Mouse (Mus musculus): ENCODE results near the gene 4930438A08Rik. TPM values are rescaled to one million over a fixed set of nuclear protein-coding genes. Genes with fewer than 3 reads are reported as not detected.
"Not testable (repeated sequence)": the region's sequence is repeated elsewhere in the genome, so short reads cannot be mapped to it uniquely, and the experiment has no call there.

The 4930438A08Rik gene
- total and polyA plus RNA-seq, 3 experiments, result 0.05 TPM; not detected in 2

GRCm38 (mm10) chr11:58297396-58297795 is 22.8 kb downstream of the 4930438A08Rik start:
- Histone ChIP-seq H3K4me1 (ENCODE audit: insufficient read depth, low read depth, low read length) (peaks cover 11% of the 10 kb centered on the region), H3K4me3 (ENCODE audit: low read depth, low read length) (no peak overlapping the region), H3K36me3 (replicated peaks) (no peaks in the 10 kb centered on the region), H3K9me3 (replicated peaks) (no peaks in the 10 kb centered on the region), H3K27me3 (ENCODE audit: insufficient read depth, low read length) (peaks cover 12% of the 10 kb centered on the region)
- ATAC-seq (ENCODE audit: extremely low read depth, insufficient number of reproducible peaks, low FRiP score, poor library complexity, severe bottlenecking) (no peak), DNase-seq (ENCODE audit: low spot score) (no peak)
- TF ChIP-seq TAL1 (conservative IDR thresholded peaks at IDR 0.05; ENCODE audit: low read depth, low read length), result no peak
- no peak for TF ChIP-seq GATA1 (IDR thresholded peaks at IDR 0.05; ENCODE audit: borderline replicate concordance, low read length)
- no peak for TF ChIP-seq GATA2 (IDR thresholded peaks at IDR 0.05; ENCODE audit: borderline replicate concordance, low read depth, low read length)
- TF ChIP-seq CTCF (IDR thresholded peaks at IDR 0.05; ENCODE audit: low read depth, low read length), result no peak
- TF ChIP-seq POLR2AphosphoS5 (IDR thresholded peaks at IDR 0.05; ENCODE audit: insufficient replicate concordance, low read depth, low read length), result no peak

GRCm38 (mm10) chr11:58301057-58301456 is 26.5 kb downstream of the 4930438A08Rik start:
- DNase-seq (ENCODE audit: low spot score), result no peak
- peak overlapping the region; percentile 57; the same call in 1 of the 2 replicates for H3K4me3 ChIP-seq (ENCODE audit: low read depth, low read length)
- H3K27me3 ChIP-seq (ENCODE audit: insufficient read depth, low read length), result peaks cover 6% of the 10 kb centered on the region; the same call in 1 of the 2 replicates
- TF ChIP-seq POLR2AphosphoS5 (IDR thresholded peaks at IDR 0.05; ENCODE audit: insufficient replicate concordance, low read depth, low read length) (no peak), TAL1 (conservative IDR thresholded peaks at IDR 0.05; ENCODE audit: low read depth, low read length) (no peak), GATA2 (IDR thresholded peaks at IDR 0.05; ENCODE audit: borderline replicate concordance, low read depth, low read length) (no peak)
- peaks cover 21% of the 10 kb centered on the region for H3K4me1 ChIP-seq (ENCODE audit: insufficient read depth, low read depth, low read length)
- no peaks in the 10 kb centered on the region for H3K9me3 ChIP-seq (replicated peaks)
- no peaks in the 10 kb centered on the region for H3K36me3 ChIP-seq (replicated peaks)
- no peak for ATAC-seq (ENCODE audit: extremely low read depth, insufficient number of reproducible peaks, low FRiP score, poor library complexity, severe bottlenecking)

- TF ChIP-seq GATA1 (IDR thresholded peaks at IDR 0.05; ENCODE audit: borderline replicate concordance, low read length), result no peak
- 0 out of 2 replicates have a peak, but pooled peaks have one; percentile 18 for TF ChIP-seq CTCF (IDR thresholded peaks at IDR 0.05; ENCODE audit: low read depth, low read length)
- peak overlapping the region; percentile 74 for H3K4me3 ChIP-seq (ENCODE audit: low read depth, low read length)
- ATAC-seq (ENCODE audit: extremely low read depth, insufficient number of reproducible peaks, low FRiP score, poor library complexity, severe bottlenecking) (peak; percentile 59), DNase-seq (ENCODE audit: low spot score) (peak; percentile 58)
- peaks cover 30% of the 10 kb centered on the region for H3K4me1 ChIP-seq (ENCODE audit: insufficient read depth, low read depth, low read length)
- H3K36me3 ChIP-seq (replicated peaks), result no peaks in the 10 kb centered on the region
- H3K27me3 ChIP-seq (ENCODE audit: insufficient read depth, low read length), result peaks cover 6% of the 10 kb centered on the region; the same call in 1 of the 2 replicates
- H3K9me3 ChIP-seq (replicated peaks), result no peaks in the 10 kb centered on the region
Measured at GRCm38 (mm10) chr11:58301837-58302754, 27.5 kb downstream of the 4930438A08Rik start.

GRCm38 (mm10) chr11:58302774-58303445 is 28.3 kb downstream of the 4930438A08Rik start:
- no peak for ATAC-seq (ENCODE audit: extremely low read depth, insufficient number of reproducible peaks, low FRiP score, poor library complexity, severe bottlenecking)
- Histone ChIP-seq H3K9me3 (replicated peaks) (no peaks in the 10 kb centered on the region), H3K27me3 (ENCODE audit: insufficient read depth, low read length) (peaks cover under 1% of the 10 kb centered on the region; the same call in 1 of the 2 replicates), H3K36me3 (replicated peaks) (peaks cover 3% of the 10 kb centered on the region), H3K4me3 (ENCODE audit: low read depth, low read length) (peak overlapping the region; percentile 74), H3K4me1 (ENCODE audit: insufficient read depth, low read depth, low read length) (peaks cover 38% of the 10 kb centered on the region)
- DNase-seq (ENCODE audit: low spot score), result no peak
- TF ChIP-seq TAL1 (conservative IDR thresholded peaks at IDR 0.05; ENCODE audit: low read depth, low read length) (no peak), POLR2AphosphoS5 (IDR thresholded peaks at IDR 0.05; ENCODE audit: insufficient replicate concordance, low read depth, low read length) (no peak), CTCF (IDR thresholded peaks at IDR 0.05; ENCODE audit: low read depth, low read length) (no peak), GATA2 (IDR thresholded peaks at IDR 0.05; ENCODE audit: borderline replicate concordance, low read depth, low read length) (no peak), GATA1 (IDR thresholded peaks at IDR 0.05; ENCODE audit: borderline replicate concordance, low read length) (no peak)

- ATAC-seq (ENCODE audit: extremely low read depth, insufficient number of reproducible peaks, low FRiP score, poor library complexity, severe bottlenecking) (no peak), DNase-seq (ENCODE audit: low spot score) (no peak)
- H3K36me3 ChIP-seq (replicated peaks), result peaks cover 10% of the 10 kb centered on the region
- no peak overlapping the region; the same call in 1 of the 2 replicates for H3K4me3 ChIP-seq (ENCODE audit: low read depth, low read length)
- H3K27me3 ChIP-seq (ENCODE audit: insufficient read depth, low read length), result no peaks in the 10 kb centered on the region
- TF ChIP-seq TAL1 (conservative IDR thresholded peaks at IDR 0.05; ENCODE audit: low read depth, low read length), result no peak
- no peak for TF ChIP-seq GATA2 (IDR thresholded peaks at IDR 0.05; ENCODE audit: borderline replicate concordance, low read depth, low read length)
- TF ChIP-seq GATA1 (IDR thresholded peaks at IDR 0.05; ENCODE audit: borderline replicate concordance, low read length), result no peak
- TF ChIP-seq POLR2AphosphoS5 (IDR thresholded peaks at IDR 0.05; ENCODE audit: insufficient replicate concordance, low read depth, low read length), result no peak
- TF ChIP-seq CTCF (IDR thresholded peaks at IDR 0.05; ENCODE audit: low read depth, low read length), result no peak
- no peaks in the 10 kb centered on the region for H3K9me3 ChIP-seq (replicated peaks)
- H3K4me1 ChIP-seq (ENCODE audit: insufficient read depth, low read depth, low read length), result peaks cover 41% of the 10 kb centered on the region
Measured at GRCm38 (mm10) chr11:58303594-58303993, 29.0 kb downstream of the 4930438A08Rik start.

GRCm38 (mm10) chr11:58305299-58305698 is 30.7 kb downstream of the 4930438A08Rik start:
- peaks cover 43% of the 10 kb centered on the region for H3K4me1 ChIP-seq (ENCODE audit: insufficient read depth, low read depth, low read length)
- not testable (repeated sequence) for DNase-seq (ENCODE audit: low spot score)

More at GRCm38 (mm10) chr11:58305299-58305698, 30.7 kb downstream of the 4930438A08Rik start:
- H3K4me3 ChIP-seq (ENCODE audit: low read depth, low read length); H3K27me3 ChIP-seq (ENCODE audit: insufficient read depth, low read length); H3K9me3 ChIP-seq (replicated peaks); ATAC-seq (ENCODE audit: extremely low read depth, insufficient number of reproducible peaks, low FRiP score, poor library complexity, severe bottlenecking): not testable (repeated sequence)
- peaks cover 27% of the 10 kb centered on the region for H3K36me3 ChIP-seq (replicated peaks)
